Mouse (Mus musculus): ENCODE measurements around the gene Dcbld2.

Dcbld2 gene

GRCm38 (mm10) chr16:58487861-58488260, 79.6 kb downstream of the Dcbld2 start:
- no peak for DNase-seq (ENCODE audit: low spot score)

GRCm38 (mm10) chr16:58496791-58497190, 88.5 kb downstream of the Dcbld2 start:
- no peak for DNase-seq (ENCODE audit: low spot score)

GRCm38 (mm10) chr16:58497886-58498713, 89.9 kb downstream of the Dcbld2 start:
- DNase-seq (ENCODE audit: low spot score), result no peak

- DNase-seq (ENCODE audit: low spot score), result no peak
These were observed 90.9 kb downstream of the Dcbld2 start for GRCm38 (mm10) chr16:58499172-58499584.

GRCm38 (mm10) chr16:58499650-58500049, 91.4 kb downstream of the Dcbld2 start:
- no peak for DNase-seq (ENCODE audit: low spot score)

- DNase-seq (ENCODE audit: low spot score), result no peak
These were observed 93.6 kb downstream of the Dcbld2 start for GRCm38 (mm10) chr16:58501760-58502301.

- no peak for DNase-seq (ENCODE audit: low spot score)
These were observed 94.3 kb downstream of the Dcbld2 start for GRCm38 (mm10) chr16:58502566-58502965.

GRCm38 (mm10) chr16:58504945-58505344, 96.7 kb downstream of the Dcbld2 start:
- DNase-seq (ENCODE audit: low spot score), result no peak

- no peak for DNase-seq (ENCODE audit: low spot score)
These were observed 104.0 kb downstream of the Dcbld2 start for GRCm38 (mm10) chr16:58512181-58512761.

GRCm38 (mm10) chr16:58512887-58513286, 104.6 kb downstream of the Dcbld2 start:
- no peak for DNase-seq (ENCODE audit: low spot score)

GRCm38 (mm10) chr16:58513755-58514154, 105.5 kb downstream of the Dcbld2 start:
- DNase-seq (ENCODE audit: low spot score), result no peak

GRCm38 (mm10) chr16:58514565-58514964, 106.3 kb downstream of the Dcbld2 start:
- DNase-seq (ENCODE audit: low spot score), result no peak

GRCm38 (mm10) chr16:58516161-58516560, 107.9 kb downstream of the Dcbld2 start:
- no peak for DNase-seq (ENCODE audit: low spot score)

- DNase-seq (ENCODE audit: low spot score), result no peak
These were observed 108.9 kb downstream of the Dcbld2 start for GRCm38 (mm10) chr16:58516960-58517798.

Data from ovary, postnatal 14 days (tissue).